Mouse (Mus musculus): Measurements from ENCODE around the gene Man1c1. TPM values are rescaled to one million over a fixed set of nuclear protein-coding genes. Genes with fewer than 3 reads are reported as not detected.

The Man1c1 gene
- total and polyA plus RNA-seq, 2 experiments from 2014 or later: 3.8 to 14.8 TPM

GRCm38 (mm10) chr4:134636406-134636805, 67.7 kb downstream of the Man1c1 start:
- H3K4me2 ChIP-seq (ENCODE audit: low read depth, low read length): no peak overlapping the region
- DNase-seq (ENCODE audit: low spot score) (no peak), ATAC-seq (ENCODE audit: insufficient read depth, low read depth) (no peak)
- H3K4me3 ChIP-seq (ENCODE audit: low read depth, low read length): no peak overlapping the region
- H3K9me3 ChIP-seq (replicated peaks; ENCODE audit: control insufficient read depth, low read length): no peaks in the 10 kb centered on the region
- no peak for TF ChIP-seq EP300 (IDR thresholded peaks at IDR 0.05; ENCODE audit: low read depth)
- TF ChIP-seq CTCF (IDR thresholded peaks at IDR 0.05; ENCODE audit: low read depth): no peak
- peaks cover 20% of the 10 kb centered on the region; the same call in 1 of the 2 replicates for H3K4me1 ChIP-seq (ENCODE audit: control insufficient read depth, insufficient read depth)
- no peaks in the 10 kb centered on the region for H3K27me3 ChIP-seq (ENCODE audit: control insufficient read depth, insufficient read depth, low read length)
- H3K36me3 ChIP-seq (replicated peaks; ENCODE audit: control insufficient read depth, insufficient read depth, low read length): no peaks in the 10 kb centered on the region
- 59% methylated on average over 8 of the region's 8 CpGs for WGBS
- H3K9ac ChIP-seq (replicated peaks; ENCODE audit: low read depth, low read length): no peak overlapping the region
- H3K27ac ChIP-seq (ENCODE audit: low read depth): no peak overlapping the region

GRCm38 (mm10) chr4:134634001-134634400, 70.1 kb downstream of the Man1c1 start:
- DNase-seq (ENCODE audit: low spot score) (no peak), ATAC-seq (ENCODE audit: insufficient read depth, low read depth) (no peak)
- no peaks in the 10 kb centered on the region for H3K27me3 ChIP-seq (ENCODE audit: control insufficient read depth, insufficient read depth, low read length)
- H3K36me3 ChIP-seq (replicated peaks; ENCODE audit: control insufficient read depth, insufficient read depth, low read length): no peaks in the 10 kb centered on the region
- H3K4me2 ChIP-seq (ENCODE audit: low read depth, low read length): no peak overlapping the region
- no peak overlapping the region for H3K9ac ChIP-seq (replicated peaks; ENCODE audit: low read depth, low read length)
- TF ChIP-seq EP300 (IDR thresholded peaks at IDR 0.05; ENCODE audit: low read depth): no peak
- TF ChIP-seq CTCF (IDR thresholded peaks at IDR 0.05; ENCODE audit: low read depth): no peak
- no peaks in the 10 kb centered on the region for H3K9me3 ChIP-seq (replicated peaks; ENCODE audit: control insufficient read depth, low read length)
- H3K4me3 ChIP-seq (ENCODE audit: low read depth, low read length): no peak overlapping the region
- H3K27ac ChIP-seq (ENCODE audit: low read depth): no peak overlapping the region
- H3K4me1 ChIP-seq (ENCODE audit: control insufficient read depth, insufficient read depth): peaks cover 26% of the 10 kb centered on the region
- WGBS: 85% methylated on average over 13 of the region's 13 CpGs

GRCm38 (mm10) chr4:134632131-134632711, 71.9 kb downstream of the Man1c1 start:
- Histone ChIP-seq H3K9ac (replicated peaks; ENCODE audit: low read depth, low read length) (no peak overlapping the region), H3K4me3 (ENCODE audit: low read depth, low read length) (no peak overlapping the region), H3K9me3 (replicated peaks; ENCODE audit: control insufficient read depth, low read length) (no peaks in the 10 kb centered on the region), H3K27ac (ENCODE audit: low read depth) (peak overlapping the region; percentile 96), H3K4me2 (ENCODE audit: low read depth, low read length) (no peak overlapping the region), H3K27me3 (ENCODE audit: control insufficient read depth, insufficient read depth, low read length) (no peaks in the 10 kb centered on the region), H3K4me1 (ENCODE audit: control insufficient read depth, insufficient read depth) (peaks cover 44% of the 10 kb centered on the region), H3K36me3 (replicated peaks; ENCODE audit: control insufficient read depth, insufficient read depth, low read length) (no peaks in the 10 kb centered on the region)
- TF ChIP-seq EP300 (IDR thresholded peaks at IDR 0.05; ENCODE audit: low read depth) (peak; percentile 87; the same call in 1 of the 2 replicates), CTCF (IDR thresholded peaks at IDR 0.05; ENCODE audit: low read depth) (no peak)
- 22% methylated on average over 13 of the region's 13 CpGs for WGBS
- DNase-seq (ENCODE audit: low spot score) (peak; percentile 81), ATAC-seq (ENCODE audit: insufficient read depth, low read depth) (peak; percentile 73)

DNA sequence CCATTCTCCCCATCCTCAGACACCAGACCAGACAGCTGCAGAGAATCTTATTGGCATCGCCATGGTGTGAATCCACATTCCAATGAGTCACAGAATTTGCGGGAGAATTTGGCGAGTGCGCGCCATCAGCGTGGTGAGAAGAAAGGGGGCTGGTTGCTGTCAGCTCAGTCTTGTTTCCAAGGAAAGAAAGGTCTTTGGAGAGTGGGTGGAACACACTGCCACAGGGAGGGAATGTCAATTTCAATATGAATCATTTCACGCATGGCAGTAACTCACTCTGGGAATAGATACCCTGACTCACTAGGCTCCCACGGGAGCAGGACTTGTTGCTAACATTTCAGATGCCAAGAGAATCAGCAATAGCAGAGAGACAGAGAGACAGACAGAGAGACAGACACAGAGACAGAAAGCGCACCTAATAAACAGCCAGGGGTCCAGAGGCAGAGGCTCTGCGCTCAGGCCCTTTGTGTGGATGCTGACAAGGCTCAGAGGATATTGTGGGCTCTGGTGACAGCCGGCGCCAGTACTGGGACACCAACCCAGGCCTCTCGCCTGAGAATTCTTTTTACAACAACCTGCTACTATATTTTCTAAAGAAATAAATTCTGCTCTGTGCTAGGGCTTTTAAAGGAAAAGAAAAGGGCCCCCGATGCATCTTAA, 72.5 kb downstream of the Man1c1 start:
- Histone ChIP-seq H3K36me3 (replicated peaks; ENCODE audit: control insufficient read depth, insufficient read depth, low read length) (no peaks in the 10 kb centered on the region), H3K4me3 (ENCODE audit: low read depth, low read length) (no peak overlapping the region), H3K4me2 (ENCODE audit: low read depth, low read length) (no peak overlapping the region), H3K4me1 (ENCODE audit: control insufficient read depth, insufficient read depth) (peaks cover 50% of the 10 kb centered on the region), H3K27ac (ENCODE audit: low read depth) (peak overlapping the region; percentile 96), H3K9ac (replicated peaks; ENCODE audit: low read depth, low read length) (no peak overlapping the region), H3K27me3 (ENCODE audit: control insufficient read depth, insufficient read depth, low read length) (no peaks in the 10 kb centered on the region), H3K9me3 (replicated peaks; ENCODE audit: control insufficient read depth, low read length) (no peaks in the 10 kb centered on the region)
- ATAC-seq (ENCODE audit: insufficient read depth, low read depth) (no peak), DNase-seq (ENCODE audit: low spot score) (no peak)
- 69% methylated on average over 14 of the region's 14 CpGs for whole genome bisulfite sequencing
- no peak for TF ChIP-seq EP300 (IDR thresholded peaks at IDR 0.05; ENCODE audit: low read depth)
- TF ChIP-seq CTCF (IDR thresholded peaks at IDR 0.05; ENCODE audit: low read depth): no peak

- Histone ChIP-seq H3K27me3 (ENCODE audit: control insufficient read depth, insufficient read depth, low read length) (no peaks in the 10 kb centered on the region), H3K27ac (ENCODE audit: low read depth) (peak overlapping the region; percentile 83), H3K36me3 (replicated peaks; ENCODE audit: control insufficient read depth, insufficient read depth, low read length) (no peaks in the 10 kb centered on the region), H3K4me1 (ENCODE audit: control insufficient read depth, insufficient read depth) (peaks cover 66% of the 10 kb centered on the region), H3K4me3 (ENCODE audit: low read depth, low read length) (no peak overlapping the region), H3K9me3 (replicated peaks; ENCODE audit: control insufficient read depth, low read length) (no peaks in the 10 kb centered on the region), H3K4me2 (ENCODE audit: low read depth, low read length) (no peak overlapping the region), H3K9ac (replicated peaks; ENCODE audit: low read depth, low read length) (no peak overlapping the region)
- 36% methylated on average over 10 of the region's 10 CpGs for WGBS
- TF ChIP-seq CTCF (IDR thresholded peaks at IDR 0.05; ENCODE audit: low read depth) (no peak), EP300 (IDR thresholded peaks at IDR 0.05; ENCODE audit: low read depth) (no peak)
- DNase-seq (ENCODE audit: low spot score) (no peak), ATAC-seq (ENCODE audit: insufficient read depth, low read depth) (no peak)
Observed at GRCm38 (mm10) chr4:134628575-134629384, 75.3 kb downstream of the Man1c1 start.
